Mouse (Mus musculus) testis, adult 2 months (tissue): ENCODE measurements around the gene Inhbb. TPM values are rescaled to one million over a fixed set of nuclear protein-coding genes. Genes with fewer than 3 reads are reported as not detected.

Experiments
- H3K27ac ChIP-seq: fragments of 200-500 bp; 2 replicates; pipeline ENCODE4 v1.5.1; 2012; ENCODE audit warnings: low read depth, low read length; ENCODE audit not compliant: control insufficient read depth, insufficient read depth
- H3K27me3 ChIP-seq: fragments of 200-500 bp; 2 replicates; pipeline ENCODE4 v1.6.1; 2012; ENCODE audit warnings: mild to moderate bottlenecking, low read length, moderate library complexity; ENCODE audit not compliant: control insufficient read depth, insufficient read depth
- H3K36me3 ChIP-seq: fragments of 200-500 bp; 2 replicates; pipeline ENCODE4 v1.6.1; 2012; ENCODE audit warnings: mild to moderate bottlenecking, low read length; ENCODE audit not compliant: control insufficient read depth, insufficient read depth
- H3K4me1 ChIP-seq: fragments of 200-500 bp; 2 replicates; pipeline ENCODE4 v1.6.1; 2012; ENCODE audit warnings: low read length; ENCODE audit not compliant: control insufficient read depth, insufficient read depth
- H3K4me3 ChIP-seq: fragments of 200-500 bp; 2 replicates; pipeline ENCODE4 v1.5.1; 2012; ENCODE audit warnings: low read depth, mild to moderate bottlenecking, low read length, moderate library complexity, mixed read lengths; ENCODE audit not compliant: control insufficient read depth
- CTCF ChIP-seq: fragments of 200-500 bp; IDR thresholded peaks from 2 replicates; pipeline ENCODE4 v1.5.1; 2012; ENCODE audit warnings: low read depth, mild to moderate bottlenecking, inconsistent platforms, low read length, moderate library complexity; ENCODE audit not compliant: control insufficient read depth, insufficient read depth, insufficient replicate concordance
- POLR2A ChIP-seq: fragments of 200-500 bp; IDR thresholded peaks from 2 replicates; pipeline ENCODE4 v1.6.1; 2012; ENCODE audit warnings: low read depth, mild to moderate bottlenecking, inconsistent platforms, low read length, moderate library complexity; ENCODE audit not compliant: control insufficient read depth
- polyA plus RNA-seq: library from polyadenylated mRNA; depleted of rRNA; stranded (reverse); fragments of >200 nt; gene quantifications from 2 replicates; pipeline ENCODE4 v1.2.3, GENCODE M21; 2012

Gene Inhbb
- polyA plus RNA-seq, 1 experiment, result 8.8 TPM

GRCm38 (mm10) chr1:119453731-119454130 lies 31.7 kb upstream of the Inhbb start:
- no peaks in the 10 kb centered on the region for H3K36me3 ChIP-seq
- H3K27ac ChIP-seq, result no peak overlapping the region
- TF ChIP-seq POLR2A, result no peak
- TF ChIP-seq CTCF, result no peak
- H3K4me3 ChIP-seq, result no peak overlapping the region; the same call in 1 of the 2 replicates
- H3K4me1 ChIP-seq, result no peaks in the 10 kb centered on the region
- H3K27me3 ChIP-seq, result no peaks in the 10 kb centered on the region

GRCm38 (mm10) chr1:119451417-119451816 lies 29.4 kb upstream of the Inhbb start:
- Histone ChIP-seq H3K4me1 (peaks cover 3% of the 10 kb centered on the region; the same call in 1 of the 2 replicates), H3K4me3 (no peak overlapping the region), H3K27ac (no peak overlapping the region), H3K36me3 (no peaks in the 10 kb centered on the region), H3K27me3 (no peaks in the 10 kb centered on the region)
- TF ChIP-seq POLR2A (no peak), CTCF (no peak)

GRCm38 (mm10) chr1:119450651-119451345 lies 28.8 kb upstream of the Inhbb start:
- TF ChIP-seq CTCF (no peak), POLR2A (no peak)

GRCm38 (mm10) chr1:119446753-119447283 lies 24.8 kb upstream of the Inhbb start:
- Histone ChIP-seq H3K4me3 (no peak overlapping the region; the same call in 1 of the 2 replicates), H3K36me3 (no peaks in the 10 kb centered on the region), H3K27ac (no peak overlapping the region), H3K4me1 (peaks cover 9% of the 10 kb centered on the region), H3K27me3 (no peaks in the 10 kb centered on the region)
- TF ChIP-seq POLR2A, result no peak
- no peak for TF ChIP-seq CTCF

More at GRCm38 (mm10) chr1:119450651-119451345, 28.8 kb upstream of the Inhbb start:
- no peaks in the 10 kb centered on the region for H3K36me3 ChIP-seq
- H3K27ac ChIP-seq, result no peak overlapping the region
- no peaks in the 10 kb centered on the region for H3K27me3 ChIP-seq
- H3K4me1 ChIP-seq, result peaks cover 3% of the 10 kb centered on the region; the same call in 1 of the 2 replicates
- no peak overlapping the region for H3K4me3 ChIP-seq

- Histone ChIP-seq H3K27ac (no peak overlapping the region), H3K4me1 (peaks cover 9% of the 10 kb centered on the region), H3K36me3 (no peaks in the 10 kb centered on the region), H3K4me3 (peak overlapping the region; percentile 66), H3K27me3 (no peaks in the 10 kb centered on the region)
- TF ChIP-seq POLR2A (no peak), CTCF (peak; percentile 5; the same call in 1 of the 2 replicates)
Observed at GRCm38 (mm10) chr1:119443591-119444350, 21.7 kb upstream of the Inhbb start.

- Histone ChIP-seq H3K27ac (no peak overlapping the region), H3K4me1 (peaks cover 9% of the 10 kb centered on the region), H3K27me3 (no peaks in the 10 kb centered on the region), H3K4me3 (no peak overlapping the region), H3K36me3 (no peaks in the 10 kb centered on the region)
- TF ChIP-seq POLR2A (no peak), CTCF (no peak)
Observed at GRCm38 (mm10) chr1:119442901-119443300, 20.9 kb upstream of the Inhbb start.

GRCm38 (mm10) chr1:119438105-119438637 lies 16.1 kb upstream of the Inhbb start:
- no peak for TF ChIP-seq POLR2A
- TF ChIP-seq CTCF, result no peak
- H3K36me3 ChIP-seq, result no peaks in the 10 kb centered on the region
- no peaks in the 10 kb centered on the region for H3K27me3 ChIP-seq
- H3K4me1 ChIP-seq, result peaks cover 2% of the 10 kb centered on the region; the same call in 1 of the 2 replicates
- H3K4me3 ChIP-seq, result no peak overlapping the region
- H3K27ac ChIP-seq, result no peak overlapping the region
